Mouse (Mus musculus): ENCODE measurements around the gene Wwp2. TPM values are rescaled to one million over a fixed set of nuclear protein-coding genes. Genes with fewer than 3 reads are reported as not detected.

The Wwp2 gene
- polyA plus RNA-seq, 1 experiment: 33.2 TPM

DNA sequence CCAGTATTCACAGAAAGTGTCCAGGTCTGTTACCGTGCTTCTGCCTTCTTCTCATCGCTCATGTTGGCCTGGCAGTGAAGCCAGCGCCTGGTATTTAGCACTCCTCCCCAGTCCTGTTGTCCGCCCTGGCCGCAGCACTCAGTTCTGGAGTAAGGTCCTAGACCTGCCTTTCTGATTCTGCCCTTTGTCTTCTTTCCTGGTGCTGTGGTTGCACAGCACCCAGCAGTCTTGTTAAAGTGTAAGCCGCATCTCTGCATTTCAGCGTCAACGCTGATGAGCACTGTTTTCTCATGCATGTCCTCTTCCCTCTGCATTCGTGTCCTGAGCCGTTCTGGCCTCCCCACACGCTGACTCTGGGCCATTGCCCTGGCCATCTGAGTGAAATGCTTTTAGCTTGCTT, 17.2 kb downstream of the Wwp2 start:
- no peak for TF ChIP-seq GATA1 (IDR thresholded peaks at IDR 0.05; ENCODE audit: low read length)

DNA sequence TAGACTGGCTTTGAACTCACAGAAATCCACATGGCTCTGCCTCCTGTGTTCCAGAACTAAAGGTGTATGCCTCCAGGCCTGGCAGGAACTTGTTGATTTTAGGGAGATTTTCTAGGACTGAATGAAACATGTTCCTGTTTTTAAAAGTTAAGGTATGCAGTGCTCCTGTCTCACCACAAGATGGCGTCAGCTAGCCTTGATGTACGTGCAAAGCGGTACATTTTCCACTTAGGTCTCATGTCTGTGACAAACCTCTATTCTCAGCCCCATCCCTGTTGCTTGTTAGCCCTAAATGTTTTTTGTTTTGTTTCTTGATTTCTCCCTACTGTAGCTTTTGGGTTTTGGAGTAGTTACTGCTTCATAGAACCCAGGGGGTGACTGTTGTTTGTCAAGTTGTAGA, 19.1 kb downstream of the Wwp2 start:
- no peak for TF ChIP-seq GATA1 (IDR thresholded peaks at IDR 0.05; ENCODE audit: low read length)

DNA sequence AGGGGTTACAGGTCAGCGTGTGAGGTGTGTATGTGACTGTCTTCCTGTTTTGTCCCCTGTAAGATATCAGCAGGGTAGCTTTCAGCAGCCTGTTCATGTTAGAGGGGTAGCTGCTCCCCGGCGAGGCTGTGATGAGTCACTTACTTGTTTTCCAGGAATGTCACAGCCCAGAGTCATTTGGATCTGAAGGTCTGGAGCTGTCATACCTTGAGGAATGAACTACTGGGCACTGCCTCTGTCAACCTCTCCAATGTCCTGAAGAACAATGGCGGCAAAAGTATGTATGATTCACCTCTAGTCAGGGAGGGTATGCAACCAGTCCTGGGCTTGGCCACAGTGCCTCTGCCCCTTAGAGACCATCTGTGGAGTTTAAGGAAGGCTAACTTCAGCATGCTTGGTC, 21.6 kb downstream of the Wwp2 start:
- TF ChIP-seq GATA1 (IDR thresholded peaks at IDR 0.05; ENCODE audit: low read length): no peak

DNA sequence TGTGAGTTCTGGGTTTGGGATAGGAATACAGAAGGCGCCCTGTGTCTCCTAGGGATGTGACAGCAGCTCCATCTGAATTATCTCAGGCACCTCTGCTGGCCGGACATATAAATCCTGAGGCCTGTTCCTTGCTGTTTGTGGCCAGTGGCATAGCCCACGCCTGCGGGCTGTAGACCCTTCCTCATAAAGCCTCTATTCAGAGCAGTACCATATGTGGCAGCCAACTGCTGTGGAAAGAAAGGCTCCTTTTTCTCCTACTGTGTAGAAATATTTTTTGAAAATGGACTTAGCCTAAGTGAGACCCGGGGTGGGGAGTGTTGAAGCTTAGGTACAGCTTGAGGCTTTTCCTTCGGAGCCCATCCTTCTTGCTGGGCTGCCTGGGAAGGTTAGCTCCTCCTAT, 22.1 kb downstream of the Wwp2 start:
- no peak for TF ChIP-seq GATA1 (IDR thresholded peaks at IDR 0.05; ENCODE audit: low read length)

DNA sequence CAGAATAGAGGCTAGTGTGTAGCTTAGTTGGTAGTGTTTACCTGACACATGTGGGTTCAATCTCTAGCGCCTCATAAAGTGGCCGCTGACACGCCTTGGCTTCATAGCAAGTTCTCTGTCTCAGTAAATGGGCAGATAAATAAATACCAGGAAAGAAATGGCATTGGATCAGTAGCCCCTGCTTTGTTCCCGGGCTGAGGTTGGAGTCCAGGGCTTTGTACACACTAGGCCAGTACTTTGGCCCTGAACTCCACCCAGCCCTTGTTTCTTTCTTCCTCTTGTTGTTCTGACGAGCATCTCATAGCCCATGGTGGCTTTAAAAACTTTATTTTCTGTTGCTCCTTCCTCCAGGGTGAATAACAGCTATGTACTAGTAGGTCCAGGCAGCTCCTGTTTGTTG, 26.3 kb downstream of the Wwp2 start:
- TF ChIP-seq GATA1 (IDR thresholded peaks at IDR 0.05; ENCODE audit: low read length): no peak

DNA sequence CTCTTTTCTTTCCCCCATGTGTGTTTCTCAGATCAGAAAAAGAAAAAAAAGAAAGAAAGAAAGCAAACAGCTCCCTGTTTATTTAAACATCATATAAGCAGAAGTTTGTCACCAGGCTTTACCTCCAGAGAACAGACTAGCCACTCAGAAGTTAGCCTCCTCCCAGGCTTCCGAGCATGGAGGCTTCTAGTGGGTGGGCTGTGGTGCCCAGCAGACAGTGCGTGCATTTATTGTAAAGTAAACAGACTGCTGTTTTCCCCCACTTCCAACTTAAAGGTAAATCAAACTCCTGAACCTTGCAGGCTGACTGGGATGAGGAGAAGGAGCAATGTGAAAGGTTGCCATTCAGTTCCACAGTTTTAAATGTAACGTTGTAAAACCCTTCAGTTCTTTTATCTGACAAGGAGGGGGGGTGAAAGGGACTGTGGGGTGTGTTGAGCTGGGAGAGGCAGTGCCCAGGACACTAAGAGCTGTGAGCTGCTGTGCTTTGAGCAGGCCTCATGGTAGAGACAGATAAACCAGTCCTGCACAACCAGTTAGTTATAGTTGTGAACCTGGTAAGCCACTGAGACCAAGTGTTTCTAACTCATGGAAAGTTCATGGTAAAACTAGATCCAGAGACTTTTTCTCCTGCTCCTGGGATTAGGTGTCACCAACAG, 29.3 kb downstream of the Wwp2 start:
- no peak for TF ChIP-seq GATA1 (IDR thresholded peaks at IDR 0.05; ENCODE audit: low read length)

DNA sequence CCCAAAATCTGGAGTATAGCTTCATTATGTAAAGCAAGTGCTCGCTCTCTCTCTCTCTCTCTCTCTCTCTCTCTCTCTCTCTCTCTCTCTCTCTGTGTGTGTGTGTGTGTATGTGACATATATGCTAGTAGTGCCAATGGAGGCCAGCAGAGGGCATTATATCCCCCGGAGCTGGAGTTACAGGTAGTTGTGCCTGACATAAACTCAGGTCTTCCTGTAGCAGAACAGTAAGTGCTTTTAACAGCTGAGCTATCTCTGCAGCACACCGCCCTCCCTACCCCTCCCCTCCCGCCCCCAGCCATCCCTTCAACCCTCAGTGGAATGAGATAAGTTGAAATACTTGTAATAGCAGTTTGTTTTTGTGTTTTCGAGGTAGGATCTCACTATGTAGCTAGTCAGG, 30.5 kb downstream of the Wwp2 start:
- TF ChIP-seq GATA1 (IDR thresholded peaks at IDR 0.05; ENCODE audit: low read length): no peak

DNA sequence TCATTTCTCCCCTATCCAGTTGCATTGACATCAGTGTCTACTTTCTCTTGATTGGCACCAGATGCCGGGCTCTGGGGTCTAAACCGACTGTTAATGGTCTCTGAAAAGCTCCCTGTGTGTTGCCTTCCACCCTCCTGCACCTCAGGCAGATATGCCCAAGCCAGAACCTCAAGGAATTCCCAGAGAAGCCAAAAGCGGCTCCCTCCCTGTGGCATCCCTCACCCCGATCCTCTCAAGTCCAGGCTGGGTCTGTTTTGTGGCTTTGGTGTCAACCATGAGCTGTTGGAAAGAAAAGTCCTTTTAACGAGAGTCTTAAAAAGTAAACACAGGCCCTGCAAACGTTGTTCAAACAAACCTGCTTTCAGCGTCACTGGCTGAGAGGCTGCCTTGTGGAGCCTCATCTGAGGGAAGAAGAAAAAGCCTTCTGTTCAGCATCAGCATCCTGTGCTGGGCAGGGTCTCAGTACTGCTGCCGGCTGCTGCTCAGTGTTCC, 32.7 kb downstream of the Wwp2 start:
- no peak for TF ChIP-seq GATA1 (IDR thresholded peaks at IDR 0.05; ENCODE audit: low read length)

DNA sequence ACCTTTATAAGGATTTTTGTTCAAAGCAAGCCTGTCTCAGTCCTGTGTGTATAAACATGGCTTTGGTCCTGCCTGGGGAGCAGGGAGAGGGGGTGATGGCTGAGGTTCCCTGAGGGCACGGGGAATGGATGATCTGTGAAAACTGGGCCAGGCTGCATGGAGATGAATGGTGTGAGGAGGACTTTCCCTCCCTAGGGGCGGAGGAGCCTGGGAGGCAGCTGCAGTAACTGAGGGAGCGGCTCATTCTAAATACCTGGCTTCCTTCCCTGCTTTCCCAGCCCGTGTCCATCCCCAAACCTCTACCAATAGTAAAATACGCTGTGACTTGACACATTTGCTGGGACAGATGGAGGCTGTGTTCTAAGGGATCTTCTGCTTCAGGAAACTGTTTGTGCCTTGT, 34.1 kb downstream of the Wwp2 start:
- TF ChIP-seq GATA1 (IDR thresholded peaks at IDR 0.05; ENCODE audit: low read length): no peak

DNA sequence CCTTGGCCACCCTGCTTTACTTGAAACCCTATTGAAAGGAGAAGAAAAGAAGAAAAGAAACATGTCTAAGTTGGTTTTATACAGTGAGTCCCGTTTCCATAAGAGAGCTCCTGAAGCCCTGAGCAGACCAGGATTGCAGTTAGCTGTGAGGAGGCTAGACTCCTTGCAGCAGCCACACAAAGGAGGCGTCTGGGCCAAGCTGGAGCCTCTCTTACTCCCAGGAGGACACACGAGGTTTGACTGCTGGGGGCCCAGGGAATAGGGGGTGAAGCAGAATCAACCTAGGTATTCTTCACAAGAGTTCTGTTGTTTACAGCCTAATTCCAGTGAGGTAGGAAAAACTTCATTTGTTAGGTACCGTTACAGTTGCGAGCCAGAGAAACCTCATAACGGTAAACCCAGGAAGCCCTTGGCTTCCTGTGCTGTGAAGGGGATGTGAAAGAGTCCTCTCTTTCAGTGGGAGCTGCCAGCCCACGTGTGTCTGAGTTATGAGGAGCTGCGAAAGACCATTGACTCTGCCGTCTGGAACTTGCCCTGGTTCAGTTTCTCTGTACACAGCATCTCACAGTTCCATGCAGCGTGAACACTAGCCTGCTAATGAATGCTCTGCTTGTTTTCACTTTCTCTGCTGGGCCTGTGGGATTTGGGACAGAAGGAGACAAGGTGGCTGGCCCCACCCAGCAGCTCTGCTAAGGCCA, 36.4 kb downstream of the Wwp2 start:
- no peak for TF ChIP-seq GATA1 (IDR thresholded peaks at IDR 0.05; ENCODE audit: low read length)

DNA sequence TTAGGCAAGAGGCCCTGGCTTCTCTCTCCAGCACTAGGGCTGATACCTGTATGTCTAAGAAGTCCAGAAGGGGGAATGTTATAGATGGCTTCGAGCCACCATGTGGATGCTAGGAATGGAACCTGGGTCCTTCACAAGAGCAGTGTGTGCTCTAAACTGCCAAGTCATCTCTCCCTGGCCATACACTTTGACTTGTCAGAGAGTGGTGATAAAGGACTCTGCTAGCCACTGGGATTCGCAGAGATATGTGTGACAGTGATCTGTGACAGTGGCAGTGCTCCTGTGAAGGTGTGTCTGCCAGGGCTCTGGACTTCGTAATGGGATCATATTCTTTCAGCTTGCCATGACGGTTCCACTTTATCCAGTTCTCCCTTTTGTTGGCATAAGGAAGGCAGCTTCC, 37.2 kb downstream of the Wwp2 start:
- TF ChIP-seq GATA1 (IDR thresholded peaks at IDR 0.05; ENCODE audit: low read length): no peak

DNA sequence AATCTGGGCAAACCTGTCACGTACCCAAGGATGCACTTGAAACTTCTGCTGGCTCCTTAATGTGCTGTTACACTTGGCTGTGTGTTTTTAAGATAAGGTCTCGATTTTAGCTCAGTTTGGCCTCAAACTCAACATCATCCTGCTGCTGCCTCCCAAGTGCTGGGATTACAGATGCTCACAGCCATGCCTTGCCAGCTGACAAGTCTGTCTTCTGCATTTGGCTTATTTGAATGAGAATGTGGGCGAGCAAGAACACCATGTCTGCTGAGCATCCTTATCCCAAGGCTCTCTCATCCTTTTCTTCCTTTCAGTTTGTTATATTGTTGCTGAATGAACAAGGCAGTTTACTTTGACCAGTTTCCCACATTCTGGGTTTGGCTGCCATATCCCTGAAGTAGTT, 39.4 kb downstream of the Wwp2 start:
- no peak for TF ChIP-seq GATA1 (IDR thresholded peaks at IDR 0.05; ENCODE audit: low read length)

DNA sequence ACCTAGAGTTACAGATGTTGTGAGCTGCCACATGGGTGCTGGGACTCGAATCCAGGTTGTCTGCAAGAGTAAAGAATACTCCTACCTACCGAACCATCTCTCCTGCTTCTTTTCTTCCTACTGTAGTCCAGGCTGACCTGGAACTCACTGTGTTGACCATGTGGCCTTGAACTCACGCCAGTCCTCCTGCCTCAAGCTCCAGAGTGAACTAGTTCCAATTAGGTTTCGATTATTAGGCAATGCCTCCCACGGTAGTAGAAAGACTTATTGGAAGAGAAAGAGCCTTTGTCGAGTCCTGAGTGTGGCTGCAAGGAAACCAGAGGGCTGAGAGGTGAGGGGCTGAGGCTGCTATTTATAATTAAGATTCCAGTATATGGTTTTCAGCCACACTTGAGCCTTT, 42.6 kb downstream of the Wwp2 start:
- no peak for TF ChIP-seq GATA1 (IDR thresholded peaks at IDR 0.05; ENCODE audit: low read length)

DNA sequence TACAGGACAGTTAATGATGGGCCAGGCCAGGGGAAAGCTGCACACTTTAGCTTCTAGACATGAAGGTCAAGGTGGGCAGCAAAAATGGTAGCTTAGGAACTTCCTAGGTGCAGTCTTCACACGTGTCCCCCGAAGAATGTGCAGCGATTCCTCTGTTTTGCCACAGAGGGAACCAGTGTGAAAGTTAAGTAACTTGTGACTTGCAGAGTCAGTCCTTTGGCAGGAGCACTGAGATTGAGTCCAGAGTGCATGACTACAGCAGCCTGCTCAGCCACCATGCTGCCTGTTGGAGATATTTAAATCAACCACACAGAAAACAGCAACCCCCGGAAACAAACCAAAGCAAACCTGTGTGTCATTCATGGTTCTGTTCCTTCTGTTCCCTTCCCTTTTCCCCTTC, 44.3 kb downstream of the Wwp2 start:
- TF ChIP-seq GATA1 (IDR thresholded peaks at IDR 0.05; ENCODE audit: low read length): no peak

DNA sequence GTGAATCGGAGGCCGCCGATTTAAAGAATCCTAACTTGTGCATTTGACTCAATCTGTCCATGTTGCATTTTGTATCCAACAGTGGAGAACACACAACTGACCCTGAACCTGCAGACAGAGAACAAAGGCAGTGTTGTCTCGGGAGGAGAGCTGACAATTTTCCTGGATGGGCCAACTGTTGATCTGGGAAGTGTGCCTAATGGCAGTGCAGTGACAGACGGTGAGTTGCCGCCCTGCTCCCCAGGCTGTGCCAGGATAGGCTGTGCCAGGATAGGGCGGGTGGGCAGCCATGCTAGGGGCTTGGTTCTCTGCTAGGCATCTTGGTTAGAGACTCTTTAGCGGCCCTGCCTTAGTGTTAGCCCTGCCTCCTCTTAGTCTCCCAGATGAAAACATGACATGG, 47.1 kb downstream of the Wwp2 start:
- no peak for TF ChIP-seq GATA1 (IDR thresholded peaks at IDR 0.05; ENCODE audit: low read length)

DNA sequence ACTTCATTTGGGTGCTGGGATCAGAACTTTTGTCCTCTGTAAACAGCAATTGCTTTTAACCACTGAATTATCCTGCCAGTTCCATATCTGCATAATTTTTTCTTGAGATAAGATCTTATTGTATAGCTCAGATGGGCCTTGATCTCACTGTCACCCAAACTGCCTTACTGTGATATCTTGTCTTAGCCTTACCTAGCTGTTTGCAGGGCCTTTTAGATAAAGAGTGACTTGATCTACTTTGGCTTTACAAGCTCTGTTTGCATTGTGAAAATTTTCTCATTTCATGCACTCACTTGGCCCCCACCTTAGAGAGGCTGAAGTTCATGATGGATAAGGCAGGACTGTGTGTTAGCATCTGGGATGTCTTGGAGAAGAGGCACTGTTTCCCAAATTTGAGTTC, 48.8 kb downstream of the Wwp2 start:
- no peak for TF ChIP-seq GATA1 (IDR thresholded peaks at IDR 0.05; ENCODE audit: low read length)

DNA sequence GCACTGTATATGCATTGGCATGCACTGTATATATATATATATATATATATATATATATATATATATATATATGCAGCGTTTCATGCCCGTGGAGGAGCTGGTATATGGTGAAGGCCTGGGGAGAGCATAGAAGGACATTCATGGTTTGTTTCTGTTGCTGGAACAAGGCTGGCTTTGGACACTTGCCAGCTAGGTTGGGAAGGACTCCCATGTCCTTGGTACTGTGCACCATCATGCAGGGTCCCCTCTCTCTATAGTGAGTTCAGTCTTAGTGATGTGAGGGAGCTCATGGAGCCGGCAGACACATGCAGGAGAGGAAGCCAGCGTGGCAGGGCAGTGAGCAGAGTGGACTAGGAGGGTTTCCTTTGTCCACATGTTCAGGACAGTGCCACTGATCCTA, 52.4 kb downstream of the Wwp2 start:
- no peak for TF ChIP-seq GATA1 (IDR thresholded peaks at IDR 0.05; ENCODE audit: low read length)
